Mouse (Mus musculus) kidney, adult 11 months (tissue): ENCODE results near the gene Atp6v0b.

Experiments
- DNase-seq: peaks from one replicate; pipeline ENCODE4 v3.0.0; 2022

Atp6v0b gene

GRCm38 (mm10) chr4:117887133-117887532, at the start of gene Atp6v0b:
Atp6v0b (minus strand) TSS chr4:117887333.
- DNase-seq: peak; percentile 94

- DNase-seq: no peak
Measured at GRCm38 (mm10) chr4:117934081-117934480, 46.9 kb upstream of the Atp6v0b start.

- no peak for DNase-seq
Measured at GRCm38 (mm10) chr4:117933248-117933647, 46.1 kb upstream of the Atp6v0b start.

GRCm38 (mm10) chr4:117929391-117929881, 42.3 kb upstream of the Atp6v0b start, which contains the start of gene Artn:
Artn (minus strand) TSS chr4:117929763.
- peak; percentile 66 for DNase-seq

- peak; percentile 63 for DNase-seq
Measured at GRCm38 (mm10) chr4:117928699-117929241, 41.6 kb upstream of the Atp6v0b start.

- no peak for DNase-seq
Measured at GRCm38 (mm10) chr4:117928234-117928633, 41.1 kb upstream of the Atp6v0b start.

- no peak for DNase-seq
Measured at GRCm38 (mm10) chr4:117926545-117927482, 39.7 kb upstream of the Atp6v0b start.

GRCm38 (mm10) chr4:117924916-117925315, 37.8 kb upstream of the Atp6v0b start:
- DNase-seq: no peak

- DNase-seq: no peak
Measured at GRCm38 (mm10) chr4:117923450-117923849, 36.3 kb upstream of the Atp6v0b start.

GRCm38 (mm10) chr4:117921358-117921757, 34.2 kb upstream of the Atp6v0b start:
- DNase-seq: no peak

GRCm38 (mm10) chr4:117918762-117919161, 31.6 kb upstream of the Atp6v0b start:
- no peak for DNase-seq

GRCm38 (mm10) chr4:117918261-117918660, 31.1 kb upstream of the Atp6v0b start:
- no peak for DNase-seq

GRCm38 (mm10) chr4:117917847-117918246, 30.7 kb upstream of the Atp6v0b start:
- DNase-seq: no peak

- no peak for DNase-seq
Measured at GRCm38 (mm10) chr4:117917402-117917801, 30.3 kb upstream of the Atp6v0b start.

- no peak for DNase-seq
Measured at GRCm38 (mm10) chr4:117916386-117916785, 29.3 kb upstream of the Atp6v0b start.

- DNase-seq: no peak
Measured at GRCm38 (mm10) chr4:117915489-117916105, 28.5 kb upstream of the Atp6v0b start.

GRCm38 (mm10) chr4:117914591-117915442, 27.7 kb upstream of the Atp6v0b start, which contains the start of gene Ipo13:
Ipo13 (minus strand) TSS chr4:117914999.
- peak; percentile 92 for DNase-seq

GRCm38 (mm10) chr4:117914031-117914430, 26.9 kb upstream of the Atp6v0b start:
- no peak for DNase-seq

GRCm38 (mm10) chr4:117913421-117913820, 26.3 kb upstream of the Atp6v0b start:
- DNase-seq: peak; percentile 70

- no peak for DNase-seq
Measured at GRCm38 (mm10) chr4:117912685-117913273, 25.6 kb upstream of the Atp6v0b start.

- DNase-seq: no peak
Measured at GRCm38 (mm10) chr4:117912131-117912561, 25.0 kb upstream of the Atp6v0b start.
